11 mouse cellular contexts compared by ENCODE assay signal in genomic region chr14:51987177-51987576, GRCm38 (mm10). TPM values are rescaled to one million over a fixed set of nuclear protein-coding genes. Genes with fewer than 3 reads are reported as not detected.
DNase-seq lines count a peak whose midpoint lies in the region; ATAC-seq and TF ChIP-seq lines count a peak whose summit lies in the region.
"Had no signal": no experiment of that assay in that cellular context is flagged by ENCODE, and none has a peak within 500 bp of the region (broad histone marks: within the 10 kb centered on the region; RNA-seq: fewer than 3 reads in every experiment).

No protein-coding gene starts in this region.

- no peaks in the 10 kb centered on the region for H3K27me3 ChIP-seq in heart, embryonic 13.5 days (replicated peaks)
- no peaks in the 10 kb centered on the region for H3K27me3 ChIP-seq in limb, embryonic 13.5 days
- no peaks in the 10 kb centered on the region for H3K27me3 ChIP-seq in stomach, postnatal 0 days (ENCODE audit: control insufficient read depth, insufficient read depth, low read length)
- H3K27me3 ChIP-seq in kidney, embryonic 16.5 days (ENCODE audit: insufficient read depth, low read length): no peaks in the 10 kb centered on the region
- no peaks in the 10 kb centered on the region for H3K27me3 ChIP-seq in forebrain, embryonic 11.5 days (ENCODE audit: control insufficient read depth, insufficient read depth, low read length)

- peak overlapping the region; percentile 37; the same call in 1 of the 2 replicates for H3K9ac ChIP-seq in heart, embryonic 13.5 days
- H3K9ac ChIP-seq in limb, embryonic 13.5 days: 0 out of 2 replicates have a peak overlapping the region, but pooled peaks have one; percentile 19
- no peak overlapping the region for H3K9ac ChIP-seq in stomach, postnatal 0 days (ENCODE audit: low read length)
- no peak overlapping the region for H3K9ac ChIP-seq in kidney, embryonic 16.5 days (replicated peaks; ENCODE audit: low read length)
- H3K9ac ChIP-seq in forebrain, embryonic 11.5 days (ENCODE audit: low read length): no peak overlapping the region

- no peaks in the 10 kb centered on the region for H3K9me3 ChIP-seq in heart, embryonic 13.5 days
- H3K9me3 ChIP-seq in limb, embryonic 13.5 days: no peaks in the 10 kb centered on the region
- no peaks in the 10 kb centered on the region for H3K9me3 ChIP-seq in stomach, postnatal 0 days (ENCODE audit: control insufficient read depth, low read length)
- no peaks in the 10 kb centered on the region for H3K9me3 ChIP-seq in kidney, embryonic 16.5 days (ENCODE audit: low read length)
- H3K9me3 ChIP-seq in forebrain, embryonic 11.5 days (ENCODE audit: control insufficient read depth, low read length): no peaks in the 10 kb centered on the region

- no peak for TF ChIP-seq CTCF in stomach, postnatal 0 days (IDR thresholded peaks at IDR 0.05; ENCODE audit: low read depth)

- peaks cover 38% of the 10 kb centered on the region for H3K4me1 ChIP-seq in heart, embryonic 13.5 days
- H3K4me1 ChIP-seq in limb, embryonic 13.5 days: peaks cover 44% of the 10 kb centered on the region
- peaks cover 2% of the 10 kb centered on the region; the same call in 1 of the 2 replicates for H3K4me1 ChIP-seq in stomach, postnatal 0 days (replicated peaks; ENCODE audit: control insufficient read depth, insufficient read depth)
- H3K4me1 ChIP-seq in kidney, embryonic 16.5 days (ENCODE audit: insufficient read depth, low read length): peaks cover 25% of the 10 kb centered on the region
- H3K4me1 ChIP-seq in forebrain, embryonic 11.5 days (replicated peaks; ENCODE audit: control insufficient read depth, insufficient read depth, low read length): peaks cover 8% of the 10 kb centered on the region; the same call in 1 of the 2 replicates

- DNase-seq in heart, adult 9 months (ENCODE audit: low spot score in 2 of 2): no peak
- peak; percentile 5 for DNase-seq in right cerebral cortex, postnatal 4 days
- DNase-seq in right cerebral cortex, adult 18-20 months: no peak
- peak; percentile 77 for DNase-seq in stomach, postnatal 0 days (ENCODE audit: low spot score)
- no peak for DNase-seq in forebrain, embryonic 11.5 days (ENCODE audit: low spot score)
- DNase-seq: cerebellum, adult 2 months; gastrocnemius, postnatal 25 days; kidney, adult 8-10 months had no signal

- H3K4me2 ChIP-seq in heart, embryonic 13.5 days: peak overlapping the region; percentile 92
- peak overlapping the region; percentile 84 for H3K4me2 ChIP-seq in limb, embryonic 13.5 days (replicated peaks)
- no peak overlapping the region for H3K4me2 ChIP-seq in stomach, postnatal 0 days (replicated peaks; ENCODE audit: low read depth)
- H3K4me2 ChIP-seq in kidney, embryonic 16.5 days (replicated peaks; ENCODE audit: low read depth, low read length): no peak overlapping the region
- no peak overlapping the region for H3K4me2 ChIP-seq in forebrain, embryonic 11.5 days (ENCODE audit: low read depth, low read length, severe bottlenecking)

- TF ChIP-seq EP300 in stomach, postnatal 0 days (optimal IDR thresholded peaks at IDR 0.05): no peak

- peak overlapping the region; percentile 78; the same call in 1 of the 2 replicates for H3K4me3 ChIP-seq in heart, embryonic 13.5 days
- peak overlapping the region; percentile 84; the same call in 1 of the 2 replicates for H3K4me3 ChIP-seq in limb, embryonic 13.5 days
- no peak overlapping the region for H3K4me3 ChIP-seq in stomach, postnatal 0 days (ENCODE audit: low read depth, low read length)
- H3K4me3 ChIP-seq in kidney, embryonic 16.5 days (ENCODE audit: low read length): no peak overlapping the region
- no peak overlapping the region for H3K4me3 ChIP-seq in forebrain, embryonic 11.5 days (ENCODE audit: low read depth, low read length)

- ATAC-seq in heart, embryonic 13.5 days (ENCODE audit: extremely low read depth, insufficient number of reproducible peaks, low FRiP score, low TSS enrichment): no peak
- ATAC-seq in limb, embryonic 13.5 days (ENCODE audit: low FRiP score, low read depth): no peak
- ATAC-seq in stomach, postnatal 0 days (ENCODE audit: low FRiP score, low TSS enrichment): peak; percentile 88
- no peak for ATAC-seq in kidney, embryonic 16.5 days (ENCODE audit: low FRiP score, low TSS enrichment)
- no peak for ATAC-seq in forebrain, embryonic 11.5 days (replicated peaks; ENCODE audit: low FRiP score)

- H3K36me3 ChIP-seq in heart, embryonic 13.5 days: peaks cover 52% of the 10 kb centered on the region
- H3K36me3 ChIP-seq in limb, embryonic 13.5 days: peaks cover 56% of the 10 kb centered on the region
- peaks cover 8% of the 10 kb centered on the region; the same call in 1 of the 2 replicates for H3K36me3 ChIP-seq in stomach, postnatal 0 days (ENCODE audit: control insufficient read depth, insufficient read depth, low read length)
- peaks cover 46% of the 10 kb centered on the region for H3K36me3 ChIP-seq in kidney, embryonic 16.5 days (ENCODE audit: insufficient read depth, low read length)
- H3K36me3 ChIP-seq in forebrain, embryonic 11.5 days (ENCODE audit: control insufficient read depth, insufficient read depth, low read length): peaks cover 15% of the 10 kb centered on the region

- 88% methylated on average over 6 of the region's 6 CpGs for WGBS in heart, embryonic 13.5 days
- 88% methylated on average over 6 of the region's 6 CpGs for WGBS in limb, embryonic 13.5 days
- 64% methylated on average over 6 of the region's 6 CpGs for WGBS in stomach, postnatal 0 days
- 93% methylated on average over 6 of the region's 6 CpGs for WGBS in kidney, embryonic 16.5 days
- 86% methylated on average over 6 of the region's 6 CpGs for WGBS in forebrain, embryonic 11.5 days

- H3K27ac ChIP-seq in heart, embryonic 13.5 days (replicated peaks): peak overlapping the region; percentile 98
- no peak overlapping the region for H3K27ac ChIP-seq in limb, embryonic 13.5 days
- H3K27ac ChIP-seq in stomach, postnatal 0 days (replicated peaks): 0 out of 2 replicates have a peak overlapping the region, but pooled peaks have one; percentile 18
- H3K27ac ChIP-seq in kidney, embryonic 16.5 days (ENCODE audit: low read length): no peak overlapping the region
- no peak overlapping the region for H3K27ac ChIP-seq in forebrain, embryonic 11.5 days (ENCODE audit: low read depth, low read length)

RNA-seq across cellular contexts. Expression of gene Arhgef40, which starts 2.7 kb away (rescaled TPM):
- polyA plus RNA-seq in heart, embryonic 13.5 days (2015; fragmentation: Nextera tagmentation; extraction: Ambion mirVana): 63.9 and 69.5 TPM in 2 replicates
- polyA plus RNA-seq in limb, embryonic 13.5 days (2015; fragmentation: Nextera tagmentation; extraction: Ambion mirVana): 189 and 203 TPM in 2 replicates
- polyA plus RNA-seq in stomach, postnatal 0 days (2015; fragmentation: Nextera tagmentation; extraction: Ambion mirVana): 32.9 and 36.4 TPM in 2 replicates
- polyA plus RNA-seq in kidney, embryonic 16.5 days (2015; fragmentation: Nextera tagmentation; extraction: Ambion mirVana): 92.1 and 97.8 TPM in 2 replicates
- 93.3 and 99.7 TPM in 2 replicates for polyA plus RNA-seq in forebrain, embryonic 11.5 days (2014; fragmentation: Nextera tagmentation; extraction: Ambion mirVana)

RNA-seq across cellular contexts. Expression of gene Tmem253, which starts 28.3 kb away (rescaled TPM):
- 0.43 and 1.1 TPM in 2 replicates for polyA plus RNA-seq in heart, embryonic 13.5 days (2015; fragmentation: Nextera tagmentation; extraction: Ambion mirVana)
- polyA plus RNA-seq in limb, embryonic 13.5 days (2015; fragmentation: Nextera tagmentation; extraction: Ambion mirVana): 0.78 and 1.4 TPM in 2 replicates
- 4.6 and 4.9 TPM in 2 replicates for polyA plus RNA-seq in stomach, postnatal 0 days (2015; fragmentation: Nextera tagmentation; extraction: Ambion mirVana)
- polyA plus RNA-seq in kidney, embryonic 16.5 days (2015; fragmentation: Nextera tagmentation; extraction: Ambion mirVana): 1.0 and 1.6 TPM in 2 replicates
- polyA plus RNA-seq in forebrain, embryonic 11.5 days (2014; fragmentation: Nextera tagmentation; extraction: Ambion mirVana): 0.92 and 0.95 TPM in 2 replicates

RNA-seq across cellular contexts. Expression of gene Zfp219, which starts 33.4 kb away (rescaled TPM):
- 14.5 and 15.6 TPM in 2 replicates for polyA plus RNA-seq in heart, embryonic 13.5 days (2015; fragmentation: Nextera tagmentation; extraction: Ambion mirVana)
- 30.8 and 32.2 TPM in 2 replicates for polyA plus RNA-seq in limb, embryonic 13.5 days (2015; fragmentation: Nextera tagmentation; extraction: Ambion mirVana)
- 18.1 and 18.5 TPM in 2 replicates for polyA plus RNA-seq in stomach, postnatal 0 days (2015; fragmentation: Nextera tagmentation; extraction: Ambion mirVana)
- 38.9 and 39.2 TPM in 2 replicates for polyA plus RNA-seq in kidney, embryonic 16.5 days (2015; fragmentation: Nextera tagmentation; extraction: Ambion mirVana)
- 105 and 116 TPM in 2 replicates for polyA plus RNA-seq in forebrain, embryonic 11.5 days (2014; fragmentation: Nextera tagmentation; extraction: Ambion mirVana)

RNA-seq across cellular contexts. Expression of gene Olfr221, which starts 55.1 kb away (rescaled TPM):
- not detected in 2 replicates for polyA plus RNA-seq in heart, embryonic 13.5 days (2015; fragmentation: Nextera tagmentation; extraction: Ambion mirVana)
- polyA plus RNA-seq in limb, embryonic 13.5 days (2015; fragmentation: Nextera tagmentation; extraction: Ambion mirVana): not detected in 2 replicates
- polyA plus RNA-seq in stomach, postnatal 0 days (2015; fragmentation: Nextera tagmentation; extraction: Ambion mirVana): not detected in 2 replicates
- not detected in 2 replicates for polyA plus RNA-seq in kidney, embryonic 16.5 days (2015; fragmentation: Nextera tagmentation; extraction: Ambion mirVana)
- polyA plus RNA-seq in forebrain, embryonic 11.5 days (2014; fragmentation: Nextera tagmentation; extraction: Ambion mirVana): not detected in 2 replicates

Comparison
In these comparisons a context has a peak if more than half of its experiments do, and no peak if none do; other contexts are left out.
1. DNase-seq: peak in right cerebral cortex, postnatal 4 days (single experiment) and stomach, postnatal 0 days (single experiment); none in heart, adult 9 months (0 of 2), right cerebral cortex, adult 18-20 months (single experiment) and forebrain, embryonic 11.5 days (single experiment).
2. H3K27ac ChIP-seq: peak in heart, embryonic 13.5 days (single experiment) and stomach, postnatal 0 days (single experiment); none in limb, embryonic 13.5 days (single experiment), kidney, embryonic 16.5 days (single experiment) and forebrain, embryonic 11.5 days (single experiment).
3. H3K4me2 ChIP-seq: peak in heart, embryonic 13.5 days (single experiment) and limb, embryonic 13.5 days (single experiment); none in stomach, postnatal 0 days (single experiment), kidney, embryonic 16.5 days (single experiment) and forebrain, embryonic 11.5 days (single experiment).
4. H3K4me3 ChIP-seq: peak in heart, embryonic 13.5 days (single experiment) and limb, embryonic 13.5 days (single experiment); none in stomach, postnatal 0 days (single experiment), kidney, embryonic 16.5 days (single experiment) and forebrain, embryonic 11.5 days (single experiment).
5. H3K9ac ChIP-seq: peak in heart, embryonic 13.5 days (single experiment) and limb, embryonic 13.5 days (single experiment); none in stomach, postnatal 0 days (single experiment), kidney, embryonic 16.5 days (single experiment) and forebrain, embryonic 11.5 days (single experiment).